Mouse (Mus musculus): ENCODE results near the gene Grb2. TPM values are rescaled to one million over a fixed set of nuclear protein-coding genes. Genes with fewer than 3 reads are reported as not detected.

The Grb2 gene
- polyA plus RNA-seq (2015; fragmentation: Nextera tagmentation; extraction: Ambion mirVana) = 77.1 and 89.8 TPM in 2 replicates

DNA sequence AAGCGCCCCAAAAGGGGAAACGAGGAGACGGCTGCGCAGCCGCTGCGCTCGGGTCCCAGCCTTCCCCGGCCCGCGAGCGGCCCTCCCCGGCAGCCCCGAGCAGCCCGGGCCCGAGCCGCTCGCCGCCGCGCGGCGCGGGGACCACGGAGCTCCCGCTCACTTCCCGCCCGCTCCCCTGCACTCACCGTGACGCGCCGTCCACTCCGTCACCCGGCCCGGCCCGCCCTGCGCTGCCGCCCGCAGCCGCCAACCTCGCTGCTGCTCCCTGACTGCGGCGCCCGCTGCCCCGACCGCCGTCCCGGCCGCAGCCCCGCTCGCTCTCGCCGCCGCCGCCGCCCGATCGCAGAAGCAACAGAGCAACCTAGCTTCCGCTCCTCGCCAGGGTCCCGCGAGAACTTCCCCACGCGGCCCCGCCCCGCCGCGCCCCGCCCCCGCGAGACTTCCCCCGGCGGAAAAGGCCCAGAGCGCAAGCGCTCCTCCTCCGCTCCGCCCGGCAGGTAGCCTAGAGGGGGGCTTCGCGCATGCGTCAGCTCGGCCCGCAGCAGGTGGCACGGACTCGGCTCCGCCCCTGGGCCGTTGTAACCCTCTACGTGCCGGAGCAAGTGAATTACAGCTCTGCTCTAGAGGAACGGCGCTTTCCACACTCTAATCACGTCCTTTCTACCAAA is at the start of gene Grb2:
Gene Grb2 (minus strand): TSS at position 389 of the 668 bp plus-strand sequence.

DNA sequence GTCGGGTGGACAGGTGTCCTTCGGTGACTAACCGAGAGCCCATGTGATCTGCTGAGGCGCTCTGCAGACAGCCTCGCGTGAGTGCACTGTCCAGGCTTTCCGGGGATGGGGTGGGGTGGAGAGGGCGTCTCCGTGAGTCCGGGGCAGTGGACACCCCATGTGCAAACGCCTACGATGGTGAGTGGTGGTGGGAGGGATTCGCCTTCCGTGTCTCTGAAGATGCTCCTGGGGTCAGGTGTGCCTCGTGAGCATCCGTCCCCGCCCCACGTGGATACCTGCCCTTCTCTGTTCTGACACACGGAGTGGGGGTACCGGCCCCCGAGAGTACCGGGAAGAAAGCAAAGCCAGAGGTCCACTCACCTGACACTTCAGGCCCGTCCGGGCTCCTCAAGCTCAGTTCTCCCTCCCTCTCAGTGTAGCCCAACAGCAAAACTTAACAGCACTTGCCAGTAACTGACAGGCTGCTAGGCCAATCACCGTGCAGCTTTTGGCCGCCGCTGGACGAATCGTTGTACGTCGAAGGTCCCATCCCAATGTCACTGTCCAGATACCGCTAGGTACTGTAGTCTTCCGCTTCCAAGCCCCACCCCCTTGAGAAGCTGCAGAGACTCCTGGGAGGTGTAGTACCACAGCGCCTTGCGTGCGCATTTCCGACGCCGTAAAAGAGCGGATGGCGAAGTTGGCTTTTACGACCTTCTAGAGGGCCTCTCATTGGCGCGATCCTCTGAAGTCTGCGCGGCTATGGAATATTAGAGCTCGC is 80.5 kb downstream of the Grb2 start, which contains the start of gene Slc25a19:
Gene Slc25a19 (minus strand): TSS at position 591 of the 760 bp plus-strand sequence.

DNA sequence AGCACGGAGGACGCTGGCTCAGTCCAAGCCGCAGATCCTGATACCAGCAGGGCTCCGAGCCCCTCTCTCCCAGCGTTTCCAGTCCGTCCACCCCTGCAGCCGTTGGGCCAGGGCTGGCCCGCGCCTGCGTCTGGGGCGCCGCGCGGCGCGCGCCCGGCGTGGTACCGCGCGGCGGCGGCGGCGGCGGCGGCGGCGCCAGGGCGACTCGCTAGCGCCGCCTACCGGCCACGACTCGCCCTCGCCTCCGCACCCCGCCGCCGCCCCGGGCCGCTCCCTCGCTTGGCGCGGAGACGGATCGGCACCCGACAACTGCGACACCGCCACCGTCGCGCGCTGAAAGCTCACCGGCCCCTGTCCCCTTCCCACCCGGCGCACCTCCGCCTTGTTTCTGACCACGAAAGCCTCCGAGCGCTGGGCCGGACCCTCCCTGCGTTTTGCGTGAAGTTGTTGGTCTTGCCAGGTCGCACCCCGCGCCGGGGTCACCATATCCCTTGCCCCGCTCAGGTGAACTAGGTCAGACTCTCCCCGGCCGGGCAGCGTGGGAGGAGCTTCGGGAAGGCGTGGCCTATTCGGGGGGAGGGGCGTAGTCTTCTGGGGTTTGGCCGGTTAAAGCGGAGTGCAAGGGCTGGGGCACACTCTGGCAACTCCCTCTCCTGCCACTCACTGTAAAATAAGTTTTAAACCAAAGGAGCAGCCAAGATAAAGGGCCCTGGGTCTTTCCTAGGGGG is 95.8 kb downstream of the Grb2 start, which contains the start of gene Mif4gd:
Gene Mif4gd (minus strand): TSS at position 560 of the 728 bp plus-strand sequence.

DNA sequence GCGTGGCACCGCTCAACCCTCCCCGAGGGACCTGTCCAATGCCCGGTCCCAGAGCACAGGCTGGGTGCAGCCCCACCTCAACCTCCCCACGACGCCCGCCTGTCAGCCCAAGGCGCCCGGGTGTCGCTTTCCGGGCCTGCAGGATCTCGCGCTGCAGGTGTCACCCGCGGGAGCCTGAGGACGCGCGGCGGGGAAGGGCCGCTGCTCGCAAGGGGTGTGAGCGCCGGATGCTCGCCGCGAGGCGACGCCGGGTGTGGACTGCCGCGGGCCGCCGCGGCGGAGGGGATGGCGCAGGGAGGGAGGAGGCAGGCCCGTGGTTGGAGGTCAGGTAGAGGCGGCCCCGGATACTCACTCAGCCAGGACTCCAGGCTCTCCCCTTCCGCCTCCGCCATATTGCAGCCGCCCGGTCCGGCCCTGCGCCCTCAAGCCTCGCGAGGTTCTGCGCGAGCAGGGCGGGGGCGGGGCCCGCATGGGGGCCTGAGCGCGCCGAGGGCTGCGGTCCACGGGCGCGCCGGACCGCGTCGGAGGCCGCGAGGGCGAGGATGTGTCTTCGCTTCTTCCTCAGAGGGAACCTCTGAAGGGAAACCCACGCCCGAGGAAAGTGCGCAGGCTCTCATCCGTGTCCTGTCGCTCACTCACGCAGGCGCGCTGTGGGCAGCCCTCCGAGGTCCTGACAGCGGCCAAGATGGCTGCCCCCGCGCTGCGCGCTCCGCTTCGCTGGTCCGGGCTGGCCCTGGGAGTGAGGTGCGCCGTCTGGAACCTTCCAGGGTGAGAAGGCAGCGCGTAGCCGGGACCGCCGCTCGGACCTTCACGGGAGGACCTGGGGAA is 104.7 kb downstream of the Grb2 start, which contains the start of the genes Mrps7 and Gga3:
Gene Mrps7 (plus strand): TSS at position 450 of the 828 bp plus-strand sequence.
Gene Gga3 (minus strand): TSS at position 576 of the 828 bp plus-strand sequence.

Other genes starting within 250 kb of the Grb2 start
- 0.79 and 1.4 TPM in 2 replicates for gene Slc16a5, start 246.1 kb downstream of the Grb2 start, polyA plus RNA-seq (2015; fragmentation: Nextera tagmentation; extraction: Ambion mirVana)
- 5.6 and 7.3 TPM in 2 replicates for gene Armc7, start 232.9 kb downstream of the Grb2 start, polyA plus RNA-seq (2015; fragmentation: Nextera tagmentation; extraction: Ambion mirVana)
- gene Nt5c, start 216.7 kb downstream of the Grb2 start, polyA plus RNA-seq (2015; fragmentation: Nextera tagmentation; extraction: Ambion mirVana) = 163 and 190 TPM in 2 replicates
- gene Jpt1, start 194.2 kb downstream of the Grb2 start, polyA plus RNA-seq (2015; fragmentation: Nextera tagmentation; extraction: Ambion mirVana) = 241 and 379 TPM in 2 replicates
- 772 and 779 TPM in 2 replicates for gene Sumo2, start 172.3 kb downstream of the Grb2 start, polyA plus RNA-seq (2015; fragmentation: Nextera tagmentation; extraction: Ambion mirVana)
- 52.3 and 70.3 TPM in 2 replicates for gene Nup85, start 144.2 kb downstream of the Grb2 start, polyA plus RNA-seq (2015; fragmentation: Nextera tagmentation; extraction: Ambion mirVana)
- gene Mrps7, start 104.7 kb downstream of the Grb2 start, polyA plus RNA-seq (2015; fragmentation: Nextera tagmentation; extraction: Ambion mirVana) = 77.5 and 103 TPM in 2 replicates
- 6.3 and 7.5 TPM in 2 replicates for gene Gga3, start 104.5 kb downstream of the Grb2 start, polyA plus RNA-seq (2015; fragmentation: Nextera tagmentation; extraction: Ambion mirVana)
- gene Mif4gd, start 95.6 kb downstream of the Grb2 start, polyA plus RNA-seq (2015; fragmentation: Nextera tagmentation; extraction: Ambion mirVana) = 69.5 and 153 TPM in 2 replicates
- 18.8 and 33.0 TPM in 2 replicates for gene Slc25a19, start 80.3 kb downstream of the Grb2 start, polyA plus RNA-seq (2015; fragmentation: Nextera tagmentation; extraction: Ambion mirVana)
- gene Tmem94, start 56.8 kb upstream of the Grb2 start, polyA plus RNA-seq (2015; fragmentation: Nextera tagmentation; extraction: Ambion mirVana) = 11.3 and 18.4 TPM in 2 replicates
- 10.1 and 12.8 TPM in 2 replicates for gene Caskin2, start 105.0 kb upstream of the Grb2 start, polyA plus RNA-seq (2015; fragmentation: Nextera tagmentation; extraction: Ambion mirVana)
- gene Tsen54, start 106.1 kb upstream of the Grb2 start, polyA plus RNA-seq (2015; fragmentation: Nextera tagmentation; extraction: Ambion mirVana) = 15.9 and 20.0 TPM in 2 replicates
- gene Llgl2, start 115.5 kb upstream of the Grb2 start, polyA plus RNA-seq (2015; fragmentation: Nextera tagmentation; extraction: Ambion mirVana) = 4.5 and 6.5 TPM in 2 replicates
- gene Myo15b, start 149.8 kb upstream of the Grb2 start, polyA plus RNA-seq (2015; fragmentation: Nextera tagmentation; extraction: Ambion mirVana) = 0.32 and 1.4 TPM in 2 replicates
- gene Smim5, start 191.4 kb upstream of the Grb2 start, polyA plus RNA-seq (2015; fragmentation: Nextera tagmentation; extraction: Ambion mirVana) = 6.9 and 8.5 TPM in 2 replicates
- gene Smim6, start 203.4 kb upstream of the Grb2 start, polyA plus RNA-seq (2015; fragmentation: Nextera tagmentation; extraction: Ambion mirVana) = 1.3 and 1.4 TPM in 2 replicates
- gene Sap30bp, start 224.7 kb upstream of the Grb2 start, polyA plus RNA-seq (2015; fragmentation: Nextera tagmentation; extraction: Ambion mirVana) = 41.6 and 42.6 TPM in 2 replicates
- gene Recql5, start 224.9 kb upstream of the Grb2 start, polyA plus RNA-seq (2015; fragmentation: Nextera tagmentation; extraction: Ambion mirVana) = 6.3 and 12.8 TPM in 2 replicates

Measured in adrenal gland, postnatal 0 days (tissue).